Mouse (Mus musculus): Measurements from ENCODE around the gene Atp11b. TPM values are rescaled to one million over a fixed set of nuclear protein-coding genes. Genes with fewer than 3 reads are reported as not detected.

The Atp11b gene
- polyA plus RNA-seq (2012; fragmentation: generic; extraction: Trizol): 1 to 10 TPM in 1 of 2 experiments, under 1 TPM in 1; 0.27 to 4.6 TPM

DNA sequence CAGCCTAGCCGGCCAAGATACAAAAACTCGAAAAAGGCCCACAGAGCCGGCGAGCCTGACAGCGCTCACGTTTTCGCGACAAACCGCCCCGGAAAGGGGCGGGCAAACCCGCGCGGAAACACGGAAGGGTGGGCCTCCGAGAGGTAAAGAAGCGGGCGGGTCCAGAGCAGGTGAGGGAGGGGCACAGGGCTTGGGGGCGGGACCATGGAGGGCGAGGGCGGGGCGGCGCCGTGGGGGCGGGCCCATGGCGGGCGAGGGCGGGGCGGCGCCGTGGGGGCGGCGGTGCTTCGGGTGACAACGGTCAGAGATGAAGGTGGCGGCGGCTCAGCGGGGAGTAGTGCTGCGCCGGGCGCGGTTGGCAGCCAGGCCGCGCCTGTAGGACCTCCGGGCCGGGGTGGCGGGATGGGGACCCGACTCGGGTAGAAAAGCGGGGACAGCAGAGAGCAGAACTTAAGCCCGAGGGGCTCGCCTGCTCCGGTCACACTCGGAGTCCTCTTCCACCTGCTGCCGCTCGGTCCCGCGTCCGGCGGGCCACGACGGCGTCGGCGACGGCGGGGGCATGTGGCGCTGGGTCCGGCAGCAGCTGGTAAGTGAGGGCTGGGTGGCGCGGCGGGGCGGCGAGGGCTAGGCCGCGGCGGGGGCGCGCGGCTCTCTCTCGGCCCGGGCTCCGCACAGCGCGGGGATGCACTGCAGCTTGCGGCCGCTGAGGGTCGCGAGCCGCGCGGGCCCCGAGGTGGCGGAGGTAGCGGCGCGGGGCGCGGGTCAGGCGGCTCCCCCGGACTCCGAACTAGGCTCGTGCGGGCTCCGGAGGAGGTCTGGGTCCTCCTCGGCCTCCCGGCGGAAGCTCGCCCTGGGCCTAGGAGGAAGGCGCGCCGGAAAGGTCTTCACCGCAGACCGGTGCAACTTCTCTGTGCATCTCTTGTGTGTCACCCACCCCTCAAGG lies at the start of gene Atp11b:
Atp11b (plus strand) TSS at position 282 of the 943 bp plus-strand sequence.

Other genes with a start within 250 kb of the Atp11b start
- gene Dcun1d1, start 183.3 kb downstream of the Atp11b start, polyA plus RNA-seq (2012; fragmentation: generic; extraction: Trizol): 1 to 10 TPM in 1 of 2 experiments, under 1 TPM in 1; 0.43 to 3.8 TPM
- gene Mccc1, start 246.6 kb downstream of the Atp11b start, polyA plus RNA-seq (2012; fragmentation: generic; extraction: Trizol): 10 to 100 TPM in 1 of 2 experiments, 1 to 10 TPM in 1; 3.5 to 11.7 TPM